Mouse (Mus musculus) adipocyte (in vitro differentiated cells): Measurements from ENCODE around the gene Cep72.
"Not testable (repeated sequence)": the region's sequence is repeated elsewhere in the genome, so short reads cannot be mapped to it uniquely, and the experiment has no call there.

ENCODE experiments used
- DNase-seq: peaks from one replicate; pipeline ENCODE4 v3.0.0-alpha.2; 2016; ENCODE audit warnings: low spot score

The Cep72 gene

GRCm38 (mm10) chr13:74030691-74031090 lies 31.4 kb downstream of the Cep72 start:
- no peak for DNase-seq

- no peak for DNase-seq
These were observed 33.1 kb downstream of the Cep72 start for GRCm38 (mm10) chr13:74029013-74029412.

GRCm38 (mm10) chr13:74028116-74028515 lies 34.0 kb downstream of the Cep72 start:
- DNase-seq: no peak

- peak; percentile 84 for DNase-seq
These were observed 35.9 kb downstream of the Cep72 start for GRCm38 (mm10) chr13:74026215-74026614.

- DNase-seq: peak; percentile 89
These were observed 36.7 kb downstream of the Cep72 start for GRCm38 (mm10) chr13:74025151-74026081.

GRCm38 (mm10) chr13:74019006-74019405 lies 43.1 kb downstream of the Cep72 start:
- not testable (repeated sequence) for DNase-seq

GRCm38 (mm10) chr13:74017426-74017825 lies 44.7 kb downstream of the Cep72 start:
- no peak for DNase-seq

GRCm38 (mm10) chr13:74015908-74016307 lies 46.2 kb downstream of the Cep72 start:
- DNase-seq: no peak

- DNase-seq: no peak
These were observed 51.4 kb downstream of the Cep72 start for GRCm38 (mm10) chr13:74010678-74011077.

GRCm38 (mm10) chr13:74009791-74010614 lies 52.1 kb downstream of the Cep72 start:
- no peak for DNase-seq

- no peak for DNase-seq
These were observed 53.0 kb downstream of the Cep72 start, which contains the start of gene Tppp for GRCm38 (mm10) chr13:74008948-74009718. Gene Tppp (plus strand): TSS chr13:74009407.

GRCm38 (mm10) chr13:74008216-74008615 lies 53.9 kb downstream of the Cep72 start:
- DNase-seq: not testable (repeated sequence)

GRCm38 (mm10) chr13:74006881-74007280 lies 55.2 kb downstream of the Cep72 start:
- not testable (repeated sequence) for DNase-seq

- DNase-seq: no peak
These were observed 60.6 kb downstream of the Cep72 start for GRCm38 (mm10) chr13:74001492-74001891.

GRCm38 (mm10) chr13:74000961-74001360 lies 61.1 kb downstream of the Cep72 start:
- DNase-seq: no peak

GRCm38 (mm10) chr13:74000519-74000918 lies 61.6 kb downstream of the Cep72 start:
- DNase-seq: no peak

GRCm38 (mm10) chr13:73996456-73996855 lies 65.6 kb downstream of the Cep72 start:
- no peak for DNase-seq

- no peak for DNase-seq
These were observed 70.8 kb downstream of the Cep72 start for GRCm38 (mm10) chr13:73991267-73991666.

GRCm38 (mm10) chr13:73990761-73991160 lies 71.3 kb downstream of the Cep72 start:
- no peak for DNase-seq

- no peak for DNase-seq
These were observed 71.8 kb downstream of the Cep72 start for GRCm38 (mm10) chr13:73990325-73990724.
